Mouse (Mus musculus) forebrain, embryonic 14.5 days (tissue): ENCODE data around the gene Entpd3. TPM values are rescaled to one million over a fixed set of nuclear protein-coding genes. Genes with fewer than 3 reads are reported as not detected.
A peak's percentile ranks its signal among the peaks of the same experiment; 100 is the strongest.

Source experiments
- ATAC-seq: fragments of 200-750 bp; cut with Nextera tagmentation; 2 replicates; pipeline ENCODE4 v1.8.0; 2017; ENCODE audit warnings: mild to moderate bottlenecking, moderate library complexity
- DNase-seq: peaks from one replicate; pipeline ENCODE4 v3.0.0-alpha.2; 2015; ENCODE audit warnings: low spot score
- H3K27ac ChIP-seq: fragments of 300-500 bp; sonication (generic); 2 replicates; pipeline ENCODE4 v1.5.1; 2014; ENCODE audit warnings: low read depth, mild to moderate bottlenecking, control low read depth, low read length, moderate library complexity
- H3K27me3 ChIP-seq: fragments of 300-500 bp; sonication (generic); replicated peaks from 2 replicates; pipeline ENCODE4 v1.6.1; 2014; ENCODE audit warnings: low read length, control low read depth, mixed read lengths; ENCODE audit not compliant: control insufficient read depth, insufficient read depth
- H3K36me3 ChIP-seq: fragments of 300-500 bp; sonication (generic); 2 replicates; pipeline ENCODE4 v1.6.1; 2014; ENCODE audit warnings: low read length, control low read depth; ENCODE audit not compliant: control insufficient read depth, insufficient read depth
- H3K4me1 ChIP-seq: fragments of 300-500 bp; sonication (generic); 2 replicates; pipeline ENCODE4 v1.6.1; 2014; ENCODE audit warnings: antibody characterized with exemption, low read length, control low read depth; ENCODE audit not compliant: control insufficient read depth, insufficient read depth
- H3K4me2 ChIP-seq: fragments of 300-500 bp; sonication (generic); 2 replicates; pipeline ENCODE4 v1.6.1; 2014; ENCODE audit warnings: mild to moderate bottlenecking, control low read depth, low read length
- H3K4me3 ChIP-seq: fragments of 300-500 bp; sonication (generic); 2 replicates; pipeline ENCODE4 v1.5.1; 2014; ENCODE audit warnings: low read depth, low read length, control low read depth
- H3K9ac ChIP-seq: fragments of 300-500 bp; sonication (generic); 2 replicates; pipeline ENCODE4 v1.6.1; 2014; ENCODE audit warnings: mild to moderate bottlenecking, low read length, control low read depth, moderate library complexity
- H3K9me3 ChIP-seq: fragments of 300-500 bp; sonication (generic); replicated peaks from 2 replicates; pipeline ENCODE4 v1.6.1; 2016; ENCODE audit warnings: low read length, control low read depth, mixed read lengths; ENCODE audit not compliant: control insufficient read depth
- WGBS: fragments of 180-500 bp; shearing (Covaris S2); extraction: QIAGEN DNeasy Blood & Tissue Kit; methylation state at CpG from one replicate; pipeline ENCODE4 v1.1.7; 2014; 5-methylcytosine and 5-hydroxymethylcytosine counted together
- polyA plus RNA-seq: library from polyadenylated mRNA; unstranded; fragments of >200 nt; fragmentation: Nextera tagmentation; extraction: Ambion mirVana; gene quantifications from 2 replicates; pipeline ENCODE4 v1.2.1, GENCODE M21; 2014

The Entpd3 gene
- polyA plus RNA-seq, 1 experiment from 2014 or later = 1.1 TPM

GRCm38 (mm10) chr9:120502013-120502412 is 37.6 kb upstream of the Entpd3 start:
- Histone ChIP-seq H3K9ac (no peak overlapping the region), H3K4me1 (no peaks in the 10 kb centered on the region)

GRCm38 (mm10) chr9:120504423-120504822 is 35.2 kb upstream of the Entpd3 start:
- H3K27me3 ChIP-seq = no peaks in the 10 kb centered on the region
- H3K27ac ChIP-seq = no peak overlapping the region
- DNase-seq = no peak
- no peak overlapping the region for H3K4me3 ChIP-seq
- H3K9ac ChIP-seq = no peak overlapping the region
- 81% methylated on average over 2 of the region's 2 CpGs for WGBS
- ATAC-seq = no peak
- no peak overlapping the region for H3K4me2 ChIP-seq
- H3K36me3 ChIP-seq = no peaks in the 10 kb centered on the region
- H3K4me1 ChIP-seq = no peaks in the 10 kb centered on the region
- no peaks in the 10 kb centered on the region for H3K9me3 ChIP-seq

More at GRCm38 (mm10) chr9:120502013-120502412, 37.6 kb upstream of the Entpd3 start:
- Histone ChIP-seq H3K4me2 (no peak overlapping the region), H3K36me3 (no peaks in the 10 kb centered on the region), H3K27me3 (no peaks in the 10 kb centered on the region), H3K9me3 (no peaks in the 10 kb centered on the region), H3K4me3 (no peak overlapping the region), H3K27ac (no peak overlapping the region)
- WGBS = 7% methylated on average over 8 of the region's 8 CpGs
- ATAC-seq (peak; percentile 75), DNase-seq (peak; percentile 95)

GRCm38 (mm10) chr9:120511781-120512180 is 27.8 kb upstream of the Entpd3 start:
- ATAC-seq (no peak), DNase-seq (no peak)
- WGBS = 79% methylated on average over 3 of the region's 3 CpGs
- no peaks in the 10 kb centered on the region for H3K4me1 ChIP-seq
- no peak overlapping the region for H3K4me2 ChIP-seq
- no peaks in the 10 kb centered on the region for H3K9me3 ChIP-seq
- H3K9ac ChIP-seq = no peak overlapping the region
- no peak overlapping the region for H3K27ac ChIP-seq
- H3K4me3 ChIP-seq = no peak overlapping the region
- no peaks in the 10 kb centered on the region for H3K27me3 ChIP-seq
- no peaks in the 10 kb centered on the region for H3K36me3 ChIP-seq

- H3K4me3 ChIP-seq = no peak overlapping the region
- no peak for DNase-seq
- no peak overlapping the region for H3K4me2 ChIP-seq
- ATAC-seq = no peak
- no peaks in the 10 kb centered on the region for H3K9me3 ChIP-seq
- H3K9ac ChIP-seq = no peak overlapping the region
- no peaks in the 10 kb centered on the region for H3K27me3 ChIP-seq
- no peak overlapping the region for H3K27ac ChIP-seq
- no peaks in the 10 kb centered on the region for H3K36me3 ChIP-seq
- no peaks in the 10 kb centered on the region for H3K4me1 ChIP-seq
- WGBS = 89% methylated on average over 8 of the region's 8 CpGs
Measured at GRCm38 (mm10) chr9:120516720-120517119, 22.9 kb upstream of the Entpd3 start.

GRCm38 (mm10) chr9:120518946-120519345 is 20.7 kb upstream of the Entpd3 start:
- Histone ChIP-seq H3K9ac (no peak overlapping the region), H3K36me3 (no peaks in the 10 kb centered on the region), H3K27ac (no peak overlapping the region), H3K4me3 (no peak overlapping the region), H3K27me3 (no peaks in the 10 kb centered on the region), H3K4me1 (no peaks in the 10 kb centered on the region), H3K4me2 (no peak overlapping the region), H3K9me3 (no peaks in the 10 kb centered on the region)
- DNase-seq = no peak
- 87% methylated on average over 3 of the region's 3 CpGs for whole genome bisulfite sequencing
- ATAC-seq = no peak

- H3K27me3 ChIP-seq = no peaks in the 10 kb centered on the region
- no peaks in the 10 kb centered on the region for H3K4me1 ChIP-seq
- 70% methylated on average over 19 of the region's 19 CpGs for WGBS
- no peaks in the 10 kb centered on the region for H3K9me3 ChIP-seq
- no peak overlapping the region for H3K4me2 ChIP-seq
- H3K4me3 ChIP-seq = no peak overlapping the region
- no peak for DNase-seq
- no peak for ATAC-seq
- no peak overlapping the region for H3K9ac ChIP-seq
- no peak overlapping the region for H3K27ac ChIP-seq
- H3K36me3 ChIP-seq = no peaks in the 10 kb centered on the region
Measured at GRCm38 (mm10) chr9:120519469-120520125, 20.0 kb upstream of the Entpd3 start.

- no peak for ATAC-seq
- H3K27ac ChIP-seq = no peak overlapping the region
- no peaks in the 10 kb centered on the region for H3K4me1 ChIP-seq
- no peak overlapping the region for H3K4me3 ChIP-seq
- H3K36me3 ChIP-seq = no peaks in the 10 kb centered on the region
- no peaks in the 10 kb centered on the region for H3K9me3 ChIP-seq
- DNase-seq = no peak
- WGBS = 87% methylated on average over 1 of the region's 1 CpGs
- H3K4me2 ChIP-seq = no peak overlapping the region
- H3K27me3 ChIP-seq = no peaks in the 10 kb centered on the region
- no peak overlapping the region for H3K9ac ChIP-seq
Measured at GRCm38 (mm10) chr9:120521161-120521560, 18.5 kb upstream of the Entpd3 start.

- Histone ChIP-seq H3K9me3 (no peaks in the 10 kb centered on the region), H3K36me3 (no peaks in the 10 kb centered on the region), H3K9ac (no peak overlapping the region), H3K4me3 (no peak overlapping the region), H3K4me2 (no peak overlapping the region), H3K4me1 (no peaks in the 10 kb centered on the region), H3K27me3 (no peaks in the 10 kb centered on the region), H3K27ac (no peak overlapping the region)
- ATAC-seq (no peak), DNase-seq (no peak)
- WGBS = 16% methylated on average over 4 of the region's 4 CpGs
Measured at GRCm38 (mm10) chr9:120527270-120527669, 12.3 kb upstream of the Entpd3 start.

GRCm38 (mm10) chr9:120527919-120528318 is 11.7 kb upstream of the Entpd3 start:
- H3K27ac ChIP-seq = no peak overlapping the region

More at GRCm38 (mm10) chr9:120527919-120528318, 11.7 kb upstream of the Entpd3 start:
- Histone ChIP-seq H3K36me3 (no peaks in the 10 kb centered on the region), H3K9ac (no peak overlapping the region), H3K4me2 (no peak overlapping the region), H3K4me1 (no peaks in the 10 kb centered on the region), H3K4me3 (no peak overlapping the region), H3K27me3 (no peaks in the 10 kb centered on the region), H3K9me3 (no peaks in the 10 kb centered on the region)
- WGBS = 93% methylated on average over 8 of the region's 8 CpGs
- no peak for ATAC-seq
- DNase-seq = no peak
